Mouse (Mus musculus) right cerebral cortex, postnatal 10 days (tissue): ENCODE measurements around the gene Nomo1.

ENCODE experiments used
- DNase-seq, 2 experiments: peaks; one replicate each; pipeline ENCODE4 v3.0.0; 2021; ENCODE audit warnings: low spot score in 2 of 2

Gene Nomo1

GRCm38 (mm10) chr7:46033109-46033869 is at the start of gene Nomo1:
Gene Nomo1 (plus strand): TSS chr7:46033698.
- peak; percentile 96 to 98 for DNase-seq

- no peak for DNase-seq
Measured at GRCm38 (mm10) chr7:45986893-45987292, 46.6 kb upstream of the Nomo1 start.

- DNase-seq = no peak
Measured at GRCm38 (mm10) chr7:45988344-45988743, 45.2 kb upstream of the Nomo1 start.

DNA sequence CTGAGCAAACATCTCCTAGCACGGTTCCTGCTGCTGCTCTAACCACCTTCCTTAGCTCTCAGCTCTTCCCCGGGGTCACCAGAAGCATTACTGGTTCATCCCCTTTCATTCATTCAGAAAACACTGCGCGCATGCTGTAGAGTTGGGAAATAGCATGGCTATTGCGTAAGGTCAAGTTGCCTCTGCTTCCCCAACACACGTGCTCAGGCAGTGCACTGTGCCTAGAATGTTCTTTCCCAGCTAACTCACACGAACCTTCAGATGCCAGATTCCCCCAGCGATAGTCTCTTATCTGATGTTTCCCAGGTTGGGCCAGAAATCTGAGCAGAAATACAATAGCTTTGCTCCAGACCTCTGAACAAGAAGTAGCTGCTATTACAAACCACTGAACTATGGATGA is 41.0 kb upstream of the Nomo1 start:
- no peak for DNase-seq

DNA sequence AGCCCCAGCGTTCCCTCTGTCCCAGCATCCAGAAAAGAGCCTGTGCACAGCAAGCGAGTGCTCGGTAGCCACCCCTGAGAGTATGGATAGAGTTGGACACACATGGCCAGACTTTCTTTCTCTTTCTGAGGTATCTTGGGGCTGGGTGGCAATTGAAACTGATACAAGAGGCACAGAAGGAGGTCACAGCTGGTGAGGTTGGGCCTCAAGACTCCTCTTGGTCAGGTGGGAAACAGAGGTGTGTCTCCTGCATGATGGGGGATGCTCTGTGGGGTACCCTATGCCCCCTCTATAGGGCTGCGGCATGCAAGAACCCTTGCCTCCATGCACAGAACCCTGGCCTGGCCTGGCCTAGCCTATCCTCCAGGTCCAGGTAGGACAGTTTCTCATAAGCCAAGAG is 32.9 kb upstream of the Nomo1 start:
- DNase-seq = no peak

DNA sequence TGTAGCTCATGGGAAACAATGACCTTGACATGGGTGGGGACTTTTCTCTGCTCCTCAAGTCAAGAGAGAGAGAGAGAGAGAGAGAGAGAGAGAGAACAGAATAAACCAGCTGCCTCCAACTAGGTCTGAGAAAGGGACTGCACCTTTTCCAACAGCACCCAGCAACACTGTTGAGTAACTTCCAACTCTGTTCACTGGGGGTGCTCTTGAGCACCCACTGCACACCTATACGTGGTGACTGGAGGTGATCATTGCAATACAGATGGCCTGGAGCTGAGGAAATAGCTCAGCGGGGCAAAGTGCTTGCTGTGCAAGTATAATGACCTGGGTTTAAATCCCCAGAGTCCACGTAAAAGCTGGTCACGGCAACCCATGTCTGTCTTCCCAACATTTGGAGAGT is 30.8 kb upstream of the Nomo1 start:
- no peak for DNase-seq

GRCm38 (mm10) chr7:46009578-46009977 is 23.9 kb upstream of the Nomo1 start:
- DNase-seq = peak; percentile 82

DNA sequence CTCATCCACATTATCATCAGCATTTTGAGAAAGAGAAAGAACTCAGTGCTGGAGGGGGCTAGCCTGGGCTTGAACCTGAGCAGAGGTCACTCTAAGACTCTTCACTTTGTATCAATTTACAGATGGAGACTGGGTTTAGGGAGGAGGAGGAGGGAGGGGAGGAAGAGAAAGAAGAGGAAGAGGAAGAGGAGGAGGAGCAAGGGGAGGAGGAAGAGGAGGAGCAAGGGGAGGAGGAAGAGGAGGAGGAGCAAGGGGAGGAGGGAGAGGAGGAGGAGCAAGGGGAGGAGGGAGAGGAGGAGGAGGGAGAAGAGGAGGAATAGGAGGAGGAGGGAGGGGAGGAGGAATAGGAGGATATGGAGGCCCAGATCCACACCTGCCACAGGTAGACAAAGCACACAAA is 21.4 kb upstream of the Nomo1 start:
- no peak for DNase-seq

- DNase-seq = peak; percentile 45 to 63
Measured at GRCm38 (mm10) chr7:46013266-46014010, 20.1 kb upstream of the Nomo1 start.

DNA sequence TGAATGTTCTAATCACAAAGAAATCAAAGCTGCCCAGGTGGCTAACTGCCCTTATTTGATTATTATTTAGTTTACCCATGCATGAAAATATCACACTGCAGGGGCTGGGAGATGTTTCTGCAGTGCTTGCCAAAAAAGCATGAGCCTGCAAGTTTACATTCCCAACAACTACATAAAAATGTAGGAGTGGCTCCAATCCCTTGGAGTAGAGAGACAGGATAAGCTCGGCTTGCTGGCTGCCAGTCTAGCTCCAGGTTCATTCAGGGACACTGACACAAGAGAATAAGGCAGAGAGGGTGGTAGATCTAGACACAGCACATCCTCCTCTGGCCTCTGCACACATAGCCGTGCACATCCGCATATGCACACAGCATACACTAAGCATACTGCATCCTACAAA is 13.9 kb upstream of the Nomo1 start:
- DNase-seq = peak; percentile 56 to 68

- DNase-seq = no peak
Measured at GRCm38 (mm10) chr7:46021951-46022350, 11.5 kb upstream of the Nomo1 start.

DNA sequence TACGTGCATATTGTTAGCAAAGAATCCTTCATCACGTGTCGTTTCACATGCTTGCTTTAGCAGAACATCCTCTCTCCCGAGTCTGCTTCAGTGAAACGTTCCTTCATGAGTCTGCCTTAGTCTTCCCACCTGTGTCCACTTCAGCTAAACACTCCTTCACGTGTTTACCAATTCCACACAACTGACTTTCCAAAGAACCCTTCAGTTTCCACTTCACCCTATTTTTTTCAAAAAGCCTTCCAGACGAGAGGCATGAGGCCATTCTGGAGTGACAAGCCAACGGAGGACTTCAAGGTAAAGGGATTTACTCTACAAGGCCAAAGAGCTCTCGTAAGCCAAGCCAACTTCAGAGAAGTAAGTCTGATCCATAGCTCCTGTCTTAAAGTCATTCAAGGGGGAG is 8.1 kb upstream of the Nomo1 start:
- no peak for DNase-seq

DNA sequence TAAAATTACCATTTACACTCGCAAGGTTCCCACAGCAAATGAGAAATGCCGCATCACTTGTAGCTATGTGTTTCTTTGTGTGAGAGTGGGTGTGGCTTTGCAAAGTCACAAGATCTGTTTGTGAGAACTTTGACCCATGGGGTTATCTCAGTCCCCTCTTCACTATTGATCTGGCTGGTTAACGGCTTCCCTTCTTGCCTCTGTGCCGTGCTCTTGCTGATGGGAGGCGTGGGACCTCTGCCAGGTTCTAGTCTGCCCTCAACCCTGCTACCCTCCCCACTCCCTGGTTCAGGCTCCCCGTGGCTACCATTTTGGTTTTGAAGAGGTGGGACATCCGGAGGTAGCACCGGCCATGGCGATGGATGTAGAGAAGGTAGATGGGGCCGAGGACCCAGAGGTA is 4.8 kb upstream of the Nomo1 start:
- DNase-seq = no peak

DNA sequence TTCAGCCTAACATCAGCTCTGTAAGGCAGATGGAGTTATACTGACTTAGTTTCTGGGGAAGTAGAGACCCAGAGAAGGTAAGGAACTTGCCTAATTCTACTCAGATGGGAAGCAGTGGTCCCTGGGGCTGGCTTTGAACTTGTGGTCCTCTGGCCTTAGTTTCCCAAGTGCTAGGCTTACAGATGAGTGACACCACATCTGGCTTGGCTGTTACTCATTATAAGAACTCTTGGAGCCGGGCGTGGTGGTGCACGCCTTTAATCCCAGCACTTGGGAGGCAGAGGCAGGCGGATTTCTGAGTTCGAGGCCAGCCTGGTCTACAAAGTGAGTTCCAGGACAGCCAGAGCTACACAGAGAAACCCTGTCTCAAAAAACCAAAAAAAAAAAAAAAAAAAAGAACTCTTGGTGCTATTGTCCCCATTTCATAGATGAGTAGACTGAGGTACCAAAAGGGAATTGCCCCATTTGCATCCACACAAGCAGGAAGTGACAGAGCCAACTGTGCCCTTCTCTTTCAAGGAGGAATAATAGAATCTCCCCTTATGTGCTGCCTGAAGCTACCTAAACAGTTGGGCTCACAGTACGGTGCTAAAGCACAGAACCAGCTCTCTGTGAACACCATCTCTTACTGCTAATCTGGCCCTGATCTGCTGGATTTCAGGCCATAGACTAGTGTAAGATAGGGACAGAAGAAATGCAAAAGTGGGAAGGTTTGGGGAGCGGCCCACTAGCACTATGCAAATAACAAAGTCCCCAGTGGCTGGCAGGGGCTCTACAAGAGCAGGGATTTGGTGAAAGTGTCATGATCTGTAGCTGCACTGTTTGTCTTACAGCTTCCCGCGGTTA is 4.0 kb upstream of the Nomo1 start:
- no peak for DNase-seq

DNA sequence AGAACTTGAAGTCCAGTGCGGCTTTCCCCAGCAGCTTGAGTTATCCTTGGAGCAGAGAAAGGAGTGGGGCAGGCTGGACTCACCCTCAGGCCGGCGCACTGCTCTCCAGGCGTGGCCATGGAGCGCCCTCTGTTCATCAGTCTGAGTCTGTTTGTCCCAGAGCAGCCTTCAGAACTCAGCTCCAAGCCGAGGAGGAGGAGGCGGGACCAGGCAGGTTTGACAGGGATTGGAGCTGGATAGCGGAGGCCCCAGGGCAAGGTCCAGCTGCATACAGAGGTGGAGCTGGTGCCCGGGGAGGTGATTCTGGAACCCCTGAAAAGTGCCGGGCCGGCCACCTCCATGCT is 3.4 kb upstream of the Nomo1 start, which contains the start of gene Abcc6:
Gene Abcc6, minus strand, starts transcription at position 158 of the 344 bp plus-strand sequence.
- no peak for DNase-seq

GRCm38 (mm10) chr7:46031075-46031474 is 2.4 kb upstream of the Nomo1 start:
- DNase-seq = no peak

- no peak for DNase-seq
Measured at GRCm38 (mm10) chr7:46033870-46034337, 406 bp downstream of the Nomo1 start.

DNA sequence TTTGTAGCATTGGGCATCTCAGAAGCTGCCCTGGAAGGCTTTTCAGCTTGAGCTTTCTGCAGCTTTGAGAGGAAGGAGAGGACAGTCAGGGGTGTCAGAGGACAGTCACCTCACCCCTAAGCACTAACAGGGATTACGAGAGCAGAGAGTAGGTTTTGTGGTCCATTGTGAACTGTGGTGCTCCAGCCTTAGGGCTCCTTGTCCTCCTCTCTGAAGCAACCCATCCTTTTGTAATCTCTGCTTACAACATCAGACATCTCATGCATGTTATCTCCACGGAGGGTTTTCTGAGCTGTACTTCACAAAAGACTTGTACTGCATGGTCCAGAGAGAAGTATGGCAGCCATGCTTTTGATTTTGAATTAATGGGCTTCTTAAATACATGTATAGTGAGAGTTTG is 1.5 kb downstream of the Nomo1 start:
- no peak for DNase-seq

DNA sequence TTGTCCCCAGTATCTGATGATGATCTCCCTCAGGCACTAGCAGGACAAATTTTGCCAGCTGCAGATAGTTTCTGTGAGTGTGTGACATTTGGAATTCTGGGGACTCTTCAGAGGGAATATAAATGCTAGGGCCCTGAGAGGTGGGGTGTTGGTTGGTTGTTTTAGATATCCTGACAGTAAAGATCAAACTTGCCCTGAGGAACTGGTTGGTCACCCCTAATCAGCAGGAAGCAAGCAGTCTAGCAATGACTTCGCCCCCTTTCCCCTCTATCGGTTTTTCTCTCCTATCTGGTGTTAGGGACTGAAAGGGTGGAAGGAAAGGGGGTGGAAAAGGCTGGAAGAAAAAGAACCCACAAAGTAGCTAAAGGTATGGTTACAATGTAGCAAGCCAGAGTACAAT is 2.0 kb downstream of the Nomo1 start:
- no peak for DNase-seq

GRCm38 (mm10) chr7:46037433-46037832 is 3.9 kb downstream of the Nomo1 start:
- no peak for DNase-seq

DNA sequence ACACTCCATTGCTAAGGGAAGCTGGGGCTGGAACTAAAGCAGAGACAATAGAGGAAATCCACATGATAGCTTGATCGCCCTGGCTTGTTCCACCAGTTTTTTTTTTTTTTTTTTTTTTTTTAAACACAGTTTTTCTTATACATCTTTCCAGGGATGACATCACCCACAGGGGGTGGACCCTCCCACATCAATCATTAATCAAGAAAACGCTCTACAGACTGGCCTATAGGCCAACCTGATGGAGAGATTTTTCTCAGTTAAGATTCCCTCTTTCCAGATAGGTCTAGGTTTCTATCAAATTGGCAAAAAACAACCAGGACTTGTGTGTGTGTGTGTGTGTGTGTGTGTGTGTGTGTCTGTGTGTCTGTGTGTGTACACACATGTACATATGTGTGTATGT is 6.4 kb downstream of the Nomo1 start:
- no peak for DNase-seq

- DNase-seq = no peak
Measured at GRCm38 (mm10) chr7:46044106-46044505, 10.6 kb downstream of the Nomo1 start.
